Mouse (Mus musculus): ENCODE results near the gene Sit1.

Sit1 gene

DNA sequence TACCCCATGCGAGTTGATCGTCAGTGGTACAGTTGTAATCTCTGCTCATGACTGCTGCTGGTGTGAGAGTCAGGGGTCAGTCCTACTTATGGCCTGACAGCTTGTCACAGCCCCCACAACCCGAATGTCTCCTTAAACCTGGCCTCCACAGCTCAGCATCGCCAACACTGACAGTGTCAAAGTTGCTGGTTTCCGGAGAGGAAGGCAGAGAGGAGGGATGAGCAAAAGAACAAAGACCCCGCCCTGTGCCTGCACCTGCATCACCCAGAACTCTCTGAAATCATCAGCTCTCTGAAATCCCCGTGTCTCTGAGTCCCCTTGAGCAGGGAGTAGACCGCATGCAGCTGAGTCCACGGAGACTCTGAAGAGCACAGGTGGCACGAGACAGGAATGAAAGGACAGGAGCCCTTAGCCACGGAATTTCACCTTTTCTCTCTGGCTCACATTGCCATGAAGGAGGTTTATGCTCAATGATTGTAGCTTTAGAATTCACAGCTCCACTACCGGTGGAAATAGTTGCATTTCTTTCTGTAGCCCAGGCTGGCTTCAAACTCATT, at the start of gene Sit1:
TSS of gene Sit1 (minus strand) at position 200 of the 557 bp plus-strand sequence.
- ChIA-PET CTCF (interaction anchor here in 2 of 4 experiments (1.5 to 2.4 kb wide), 5 partner anchors 16 to 51 kb away, joined by 3 to 8 read pairs (median 6); partner anchors contain the start of gene Arhgef39 (in 1 of the 2)), POLR2A (interaction anchor here in 2 of 4 experiments (0.9 to 2.9 kb wide), 6 partner anchors 10 to 483 kb away, joined by 3 to 11 read pairs (median 4); partner anchors contain the start of genes Ccdc107 (in 1 of the 2) and Vcp (in 1 of the 2))

DNA sequence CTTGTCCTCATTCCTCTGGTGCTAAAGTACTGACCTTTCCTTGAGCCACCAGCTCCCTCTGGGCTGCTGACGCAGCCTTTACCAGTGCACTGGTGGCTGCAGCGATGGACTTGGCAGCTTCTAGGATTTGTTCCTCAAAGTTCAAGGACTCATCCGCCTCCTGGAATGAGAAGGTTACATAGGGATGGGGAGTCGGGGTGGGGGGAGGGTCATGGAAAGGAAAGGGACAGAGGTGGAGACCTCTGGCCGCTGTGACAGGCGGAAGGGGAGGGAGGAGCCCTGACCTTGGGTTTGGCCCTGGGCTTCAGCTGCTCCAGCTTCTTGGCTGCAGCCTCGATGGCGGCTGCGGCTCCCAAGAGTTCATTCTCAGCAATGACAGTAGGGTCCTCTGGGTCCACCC, 49.7 kb upstream of the Sit1 start:
- CTCF ChIA-PET, result interaction anchor here in 2 of 4 experiments (0.6 to 2.0 kb wide), 7 partner anchors 14 to 640 kb away, joined by 3 to 6 read pairs (median 4); partner anchors contain the start of genes Arhgef39 (in 1 of the 2), Creb3 (in 1 of the 2) and Tln1 (in 1 of the 2)
- POLR2A ChIA-PET, result interaction anchor here in 3 of 4 experiments (0.6 to 2.3 kb wide), 16 partner anchors 8 to 122 kb away, joined by 3 to 11 read pairs (median 3); partner anchors contain the start of genes Tln1 (in 3 of the 3), Arhgef39 (in 2 of the 3), Creb3 (in 2 of the 3) and Gba2 (in 1 of the 3)

DNA sequence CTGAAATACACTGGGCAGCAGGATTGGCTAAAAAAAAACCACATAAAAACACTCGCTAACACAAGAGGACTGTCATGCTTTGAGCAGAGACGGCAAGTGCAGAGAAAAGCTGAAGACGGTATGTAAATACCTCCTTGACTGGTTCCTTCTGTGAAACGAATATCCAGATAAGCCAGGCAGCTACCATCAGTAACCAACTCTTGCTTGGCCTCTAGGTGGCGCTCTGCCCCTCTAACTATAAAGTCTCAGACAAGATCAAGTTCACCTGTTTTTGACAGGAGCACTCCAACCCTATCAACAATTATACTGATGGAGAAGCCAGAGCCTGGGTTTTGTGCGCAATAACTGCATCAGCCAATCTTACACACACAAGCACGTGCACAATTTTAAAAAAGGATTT, 47.0 kb upstream of the Sit1 start:
- CTCF ChIA-PET, result interaction anchor here (0.6 to 2.4 kb wide), 66 partner anchors 8 to 472 kb away, joined by 3 to 12 read pairs (median 4); partner anchors contain the start of genes Tln1 (in 4 of the 4), Arhgef39 (in 3 of the 4), Creb3 (in 3 of the 4) and Gba2 (in 3 of the 4)
- POLR2A ChIA-PET, result interaction anchor here in 3 of 4 experiments (0.5 to 3.2 kb wide), 19 partner anchors 9 to 553 kb away, joined by 3 to 10 read pairs (median 3); partner anchors contain the start of genes Creb3 (in 2 of the 3), Tln1 (in 2 of the 3), Arhgef39 (in 1 of the 3) and Ccdc107 (in 1 of the 3)

DNA sequence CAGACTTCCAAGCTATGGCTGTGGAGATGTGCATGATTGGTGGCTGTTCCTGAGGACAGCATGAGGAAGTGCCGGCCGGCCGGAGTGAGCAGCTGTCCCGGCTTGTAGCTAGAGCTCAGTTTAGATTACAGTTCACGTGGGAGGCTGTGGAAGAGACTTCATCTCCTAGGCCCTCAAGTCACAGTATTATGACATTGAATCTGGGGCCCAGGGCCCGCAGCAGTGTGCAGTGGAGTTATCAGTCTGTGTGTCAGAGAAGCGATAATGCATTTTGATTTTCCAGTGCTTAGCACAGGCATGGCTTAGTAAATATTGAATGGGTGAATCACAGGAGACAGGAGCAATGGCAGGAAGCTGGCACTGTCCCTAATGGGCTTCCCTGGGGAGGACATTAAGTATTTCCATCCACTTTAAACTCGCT, 46.6 kb upstream of the Sit1 start:
- POLR2A ChIA-PET, result interaction anchor here in 3 of 4 experiments (0.5 to 3.2 kb wide), 16 partner anchors 11 to 552 kb away, joined by 3 to 10 read pairs (median 4); partner anchors contain the start of genes Creb3 (in 2 of the 3), Tln1 (in 2 of the 3), Arhgef39 (in 1 of the 3) and Ccdc107 (in 1 of the 3)
- CTCF ChIA-PET, result interaction anchor here (0.6 to 2.4 kb wide), 66 partner anchors 8 to 471 kb away, joined by 3 to 12 read pairs (median 4); partner anchors contain the start of genes Tln1 (in 4 of the 4), Arhgef39 (in 3 of the 4), Creb3 (in 3 of the 4) and Gba2 (in 3 of the 4)

DNA sequence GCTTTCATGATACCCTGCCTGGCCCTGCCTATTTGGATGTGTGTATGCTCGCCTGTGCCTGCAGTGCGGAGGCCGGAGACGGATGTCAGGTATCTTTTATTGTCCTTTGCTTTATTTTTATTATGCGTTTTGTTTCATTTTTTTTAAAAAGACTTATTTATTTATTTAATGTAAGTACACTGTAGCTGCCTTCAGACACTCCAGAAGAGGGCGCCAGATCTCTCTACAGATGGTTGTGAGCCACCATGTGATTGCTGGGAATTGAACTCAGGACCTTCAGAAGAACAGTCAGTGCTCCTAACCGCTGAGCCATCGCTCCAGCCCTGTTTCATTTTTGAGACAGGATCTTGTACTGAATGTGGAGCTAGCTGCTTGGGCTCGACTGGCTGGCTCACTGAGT, 45.0 kb upstream of the Sit1 start:
- ChIA-PET POLR2A (interaction anchor here (0.9 to 1.9 kb wide), 11 partner anchors 9 to 467 kb away, joined by 3 to 8 read pairs (median 4); partner anchors contain the start of genes Arhgef39 (in 3 of the 4), Ccdc107 (in 1 of the 4), Creb3 (in 1 of the 4) and Tln1 (in 1 of the 4)), CTCF (interaction anchor here (0.6 to 2.1 kb wide), 44 partner anchors 9 to 528 kb away, joined by 3 to 31 read pairs (median 5); partner anchors contain the start of genes Arhgef39 (in 4 of the 4), Creb3 (in 2 of the 4), Tln1 (in 2 of the 4) and Ccdc107 (in 1 of the 4))

DNA sequence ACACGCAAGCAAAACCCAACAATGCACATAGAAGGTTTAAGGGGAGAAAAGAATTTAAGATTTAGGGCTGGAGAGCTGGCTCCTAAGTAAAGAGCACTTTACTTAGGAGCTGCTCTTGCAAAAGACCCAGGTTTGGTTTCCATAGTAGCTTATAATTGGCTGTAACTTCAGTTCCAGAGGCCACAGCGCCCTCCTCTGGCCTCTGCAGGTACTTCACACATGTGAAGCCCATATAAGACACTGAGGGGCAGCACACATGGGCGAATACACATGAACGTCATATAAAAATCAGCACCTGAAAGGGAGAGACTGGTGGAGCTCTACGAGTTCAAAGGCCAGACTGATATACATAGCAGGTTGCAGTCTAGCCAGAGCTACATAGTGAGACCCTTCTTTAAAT, 44.3 kb upstream of the Sit1 start:
- ChIA-PET POLR2A (interaction anchor here (0.5 to 1.9 kb wide), 15 partner anchors 9 to 467 kb away, joined by 3 to 8 read pairs (median 4); partner anchors contain the start of genes Arhgef39 (in 3 of the 4), Creb3 (in 2 of the 4), Tln1 (in 2 of the 4) and Ccdc107 (in 1 of the 4)), CTCF (interaction anchor here (0.5 to 2.1 kb wide), 89 partner anchors 8 to 629 kb away, joined by 3 to 31 read pairs (median 4); partner anchors contain the start of genes Arhgef39 (in 4 of the 4), Gba2 (in 3 of the 4), Rgp1 (in 3 of the 4) and Creb3 (in 2 of the 4))

DNA sequence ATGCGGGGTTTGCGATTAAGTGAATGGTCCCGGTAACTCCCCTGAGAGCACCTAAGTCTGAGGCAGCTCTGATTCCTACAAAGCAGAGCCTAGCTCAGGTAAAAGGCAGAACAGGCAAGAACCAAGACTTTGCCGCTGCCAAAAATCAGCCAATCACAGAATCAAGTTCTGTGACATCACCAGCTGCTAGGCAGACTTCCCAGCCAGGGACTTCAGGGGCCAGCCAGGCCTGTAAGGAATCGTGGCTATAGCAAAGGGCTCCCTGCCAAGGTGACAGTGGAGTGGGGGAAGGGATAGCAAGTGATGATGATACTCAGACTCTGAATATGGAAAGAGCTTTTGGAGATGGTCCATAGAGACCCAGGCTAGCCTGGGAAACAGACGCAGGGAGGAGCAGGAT, 36.4 kb upstream of the Sit1 start:
- ChIA-PET POLR2A (interaction anchor here in 3 of 4 experiments (0.5 to 3.5 kb wide), 22 partner anchors 8 to 509 kb away, joined by 3 to 18 read pairs (median 5); partner anchors contain the start of genes Arhgef39 (in 3 of the 3), Car9 (in 2 of the 3), Creb3 (in 2 of the 3) and Tln1 (in 2 of the 3)), CTCF (interaction anchor here (0.6 to 3.1 kb wide), 15 partner anchors 8 to 152 kb away, joined by 3 to 25 read pairs (median 5); partner anchors contain the start of gene Arhgef39 (in 1 of the 4))

DNA sequence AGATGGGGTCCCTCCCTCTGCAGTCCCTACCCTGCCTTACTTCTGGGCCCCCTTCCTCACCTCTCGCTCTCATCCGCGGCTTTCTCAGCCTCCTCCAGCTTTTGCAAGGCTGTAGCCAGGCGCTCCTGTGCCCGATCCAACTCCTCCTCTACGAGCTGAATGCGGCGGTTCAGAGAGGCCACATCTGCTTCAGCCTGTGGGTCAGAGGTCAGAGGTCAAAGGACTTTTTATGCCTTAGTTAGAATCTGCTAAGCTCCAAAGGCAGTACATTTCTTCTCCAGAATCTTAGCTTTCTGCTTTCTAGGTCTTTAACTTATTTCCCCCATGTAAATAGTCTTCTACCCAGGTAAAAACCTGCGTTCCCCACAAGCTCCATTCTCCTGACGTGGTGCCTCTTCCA, 36.0 kb upstream of the Sit1 start:
- ChIA-PET POLR2A (interaction anchor here in 3 of 4 experiments (0.5 to 3.5 kb wide), 22 partner anchors 8 to 153 kb away, joined by 3 to 18 read pairs (median 5); partner anchors contain the start of genes Arhgef39 (in 3 of the 3), Car9 (in 2 of the 3), Creb3 (in 2 of the 3) and Tln1 (in 2 of the 3)), CTCF (interaction anchor here (0.5 to 3.1 kb wide), 21 partner anchors 8 to 462 kb away, joined by 3 to 25 read pairs (median 4); partner anchors contain the start of genes Arhgef39 (in 1 of the 4) and Car9 (in 1 of the 4))

DNA sequence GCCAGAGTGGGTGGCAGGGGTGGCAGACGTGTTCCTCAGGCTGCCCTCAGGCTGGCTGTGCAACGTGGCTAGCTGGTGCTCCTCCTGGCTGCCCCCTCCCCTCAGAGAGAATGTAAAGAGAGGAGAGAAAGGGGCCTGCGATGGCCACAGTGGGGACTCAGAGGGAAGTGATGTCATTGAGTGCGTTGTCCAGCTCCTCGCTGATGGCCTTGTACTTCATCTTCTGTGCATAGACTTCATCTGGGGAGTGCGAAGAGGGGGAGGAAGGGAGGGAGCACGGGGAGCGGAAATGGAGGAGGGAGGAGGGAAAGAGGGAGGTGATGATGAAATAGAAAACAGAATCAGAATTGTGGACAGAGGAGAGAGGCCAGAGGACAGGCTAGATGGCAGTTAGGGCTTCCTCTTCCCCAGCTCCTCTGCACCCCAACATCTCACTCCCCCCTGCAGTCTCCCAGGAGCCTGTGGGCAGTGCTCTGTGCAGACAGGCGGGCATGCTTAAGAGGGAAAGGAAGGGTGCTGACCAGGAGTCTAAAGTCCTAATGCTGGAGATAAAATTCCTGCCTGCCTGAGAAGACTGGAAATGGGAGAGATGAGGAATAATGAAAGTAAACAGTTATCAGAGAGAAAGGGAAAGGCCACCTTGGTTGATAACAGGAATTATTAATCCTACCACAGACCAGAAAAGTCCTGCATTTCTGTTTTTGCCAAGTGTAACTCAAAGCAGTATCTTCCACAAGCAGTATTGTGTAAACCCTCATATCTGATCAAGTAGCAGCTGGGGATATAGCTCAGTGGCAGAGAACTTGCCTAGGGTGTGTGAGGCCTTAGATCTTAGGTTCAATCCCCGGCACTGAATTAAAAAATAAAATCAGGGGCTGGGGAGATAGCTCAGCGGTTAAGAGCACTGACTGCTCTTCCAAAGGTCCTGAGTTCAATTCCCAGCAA, 32.5 kb upstream of the Sit1 start:
- ChIA-PET POLR2A (interaction anchor here in 1 of 4 experiments (1.7 kb wide), 1 partner anchor 17 kb away, joined by 6 read pairs; no protein-coding TSS in a partner anchor), CTCF (interaction anchor here in 2 of 4 experiments (0.6 to 1.4 kb wide), 2 partner anchors 17 to 37 kb away, joined by 3 to 5 read pairs; partner anchors contain the start of gene Arhgef39 (in 1 of the 2))

DNA sequence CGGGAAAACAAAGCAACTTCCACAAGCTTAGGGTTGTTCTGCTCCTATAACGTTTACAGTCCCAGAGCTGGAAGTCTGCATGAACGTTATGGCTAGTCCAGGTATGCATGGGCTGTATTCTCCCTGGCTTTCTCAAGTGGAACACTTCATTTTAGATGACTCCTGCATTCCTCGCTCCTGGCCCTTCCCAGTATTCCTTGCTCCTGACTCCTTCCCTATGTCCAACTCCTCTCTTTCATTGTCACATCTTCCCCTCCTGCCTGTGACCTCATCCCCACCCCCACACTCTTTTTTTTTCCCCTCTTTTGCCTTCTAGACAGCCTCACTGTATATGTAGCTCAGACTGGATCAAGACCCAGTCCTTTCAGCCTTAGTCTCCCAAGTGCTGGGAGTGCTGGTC, 30.3 kb upstream of the Sit1 start:
- ChIA-PET POLR2A (interaction anchor here in 2 of 4 experiments (0.9 to 1.5 kb wide), 3 partner anchors 9 to 49 kb away, joined by 3 read pairs; partner anchors contain the start of genes Arhgef39 (in 1 of the 2), Creb3 (in 1 of the 2) and Tln1 (in 1 of the 2)), CTCF (interaction anchor here in 3 of 4 experiments (0.6 to 1.4 kb wide), 5 partner anchors 14 to 246 kb away, joined by 3 to 4 read pairs (median 3); no protein-coding TSS in a partner anchor)

DNA sequence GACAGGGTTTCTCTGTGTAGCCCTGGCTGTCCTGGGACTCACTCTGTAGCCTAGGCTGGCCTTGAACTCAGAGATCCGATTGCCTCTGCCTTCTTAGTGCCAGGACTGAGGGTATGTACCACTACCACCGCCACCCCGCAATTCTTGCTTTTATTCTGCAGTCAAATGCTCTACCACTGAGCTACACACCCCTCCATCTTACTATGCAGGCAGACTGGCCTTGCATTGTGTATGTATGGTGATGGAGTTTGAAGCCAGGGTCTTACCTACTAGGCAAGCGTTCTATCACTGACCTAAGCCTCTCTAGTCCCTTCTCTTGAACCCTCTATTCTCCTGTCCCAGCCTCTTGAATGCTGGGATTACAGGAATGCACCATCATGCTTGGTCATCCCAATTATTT, 29.8 kb upstream of the Sit1 start:
- ChIA-PET POLR2A (interaction anchor here in 2 of 4 experiments (0.9 to 1.5 kb wide), 4 partner anchors 8 to 49 kb away, joined by 3 to 5 read pairs (median 3); partner anchors contain the start of genes Arhgef39 (in 1 of the 2), Creb3 (in 1 of the 2) and Tln1 (in 1 of the 2)), CTCF (interaction anchor here in 3 of 4 experiments (0.8 to 1.4 kb wide), 4 partner anchors 15 to 247 kb away, joined by 3 to 4 read pairs (median 3); no protein-coding TSS in a partner anchor)

DNA sequence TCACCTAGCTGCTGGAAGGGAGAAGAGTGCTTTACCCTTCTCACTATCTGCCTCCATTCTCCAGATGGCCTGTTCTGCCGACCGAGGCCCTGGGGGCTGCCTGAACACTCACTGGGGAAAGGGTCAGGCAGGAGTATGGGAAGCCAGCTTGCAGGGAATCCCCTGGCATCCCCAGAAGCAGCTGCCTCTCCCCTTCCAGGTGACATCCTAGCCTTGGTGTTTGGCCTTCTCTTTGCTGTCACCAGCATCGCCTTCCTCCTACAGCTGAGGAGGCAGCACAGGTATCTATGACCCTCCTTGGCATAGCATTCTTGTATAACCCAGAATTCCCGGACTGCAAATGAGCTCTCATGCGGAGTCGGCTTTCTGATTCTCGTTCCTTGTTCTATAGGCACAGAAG, 29.1 kb upstream of the Sit1 start:
- POLR2A ChIA-PET, result interaction anchor here in 3 of 4 experiments (0.6 to 1.5 kb wide), 6 partner anchors 8 to 660 kb away, joined by 3 to 5 read pairs (median 4); partner anchors contain the start of genes Arhgef39 (in 1 of the 3), Creb3 (in 1 of the 3) and Tln1 (in 1 of the 3)
- CTCF ChIA-PET, result interaction anchor here (0.6 to 1.4 kb wide), 5 partner anchors 15 to 248 kb away, joined by 3 to 4 read pairs (median 3); no protein-coding TSS in a partner anchor

DNA sequence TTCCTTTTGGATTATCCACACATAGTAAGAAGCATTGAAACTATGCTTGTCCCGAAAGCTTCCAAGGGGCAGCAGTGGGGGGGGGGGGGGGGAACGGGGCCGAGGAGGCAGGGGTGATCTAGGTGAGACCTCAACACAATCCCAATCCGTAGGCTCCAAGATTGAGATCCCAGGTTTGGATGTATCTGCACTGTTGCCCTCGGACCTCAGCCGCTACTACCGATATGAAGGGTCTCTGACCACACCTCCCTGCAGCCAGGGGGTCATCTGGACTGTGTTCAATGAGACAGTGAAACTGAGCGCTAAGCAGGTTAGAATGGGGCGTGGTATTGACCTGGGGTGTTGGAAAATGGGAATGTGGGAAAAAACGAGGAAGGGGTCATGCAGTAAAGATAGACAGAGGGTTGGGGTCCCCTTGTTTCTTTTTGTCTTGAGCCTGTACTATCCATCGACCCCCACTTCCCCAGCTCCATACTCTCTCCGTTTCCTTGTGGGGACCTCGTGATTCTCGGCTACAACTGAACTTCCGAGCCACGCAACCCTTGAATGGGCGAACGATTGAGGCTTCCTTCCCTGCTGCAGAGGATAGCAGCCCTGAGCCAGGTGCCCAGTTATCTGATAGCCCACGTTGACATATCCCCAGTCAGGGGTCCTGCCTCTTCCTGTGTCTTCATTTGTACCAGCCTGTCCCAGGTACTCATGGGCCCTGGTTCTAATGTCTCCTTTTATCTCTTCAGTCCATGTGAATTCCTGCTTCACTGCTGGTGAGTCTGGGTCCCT, 28.3 kb upstream of the Sit1 start:
- ChIA-PET POLR2A (interaction anchor here (0.6 to 4.5 kb wide), 11 partner anchors 8 to 1539 kb away, joined by 3 to 24 read pairs (median 4); partner anchors contain the start of gene Arhgef39 (in 2 of the 4)), CTCF (interaction anchor here in 3 of 4 experiments (0.6 to 1.5 kb wide), 4 partner anchors 13 to 33 kb away, joined by 3 to 5 read pairs (median 4); partner anchors contain the start of gene Arhgef39 (in 1 of the 3))

DNA sequence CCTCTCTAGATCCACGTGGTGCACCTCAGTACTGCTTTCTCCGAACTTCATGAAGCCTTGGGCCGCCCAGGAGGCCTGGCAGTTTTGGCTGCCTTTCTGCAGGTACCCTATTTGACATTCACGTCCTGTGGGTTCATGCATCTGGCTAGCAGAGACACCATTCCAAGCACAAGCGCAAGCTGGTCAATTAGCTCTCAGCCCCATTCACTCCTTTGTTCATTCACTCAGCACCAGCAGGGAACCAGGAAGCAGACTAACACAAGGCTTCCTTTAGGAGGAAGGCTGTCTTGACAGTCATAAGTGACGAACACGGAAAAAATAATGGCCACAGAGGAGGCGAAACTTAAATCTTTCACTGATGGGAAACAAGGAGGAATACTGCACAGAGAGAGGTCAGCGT, 25.6 kb upstream of the Sit1 start:
- CTCF ChIA-PET, result interaction anchor here in 3 of 4 experiments (0.5 to 2.2 kb wide), 11 partner anchors 10 to 60 kb away, joined by 3 to 13 read pairs (median 5); partner anchors contain the start of genes Arhgef39 (in 2 of the 3) and Ccdc107 (in 1 of the 3)

DNA sequence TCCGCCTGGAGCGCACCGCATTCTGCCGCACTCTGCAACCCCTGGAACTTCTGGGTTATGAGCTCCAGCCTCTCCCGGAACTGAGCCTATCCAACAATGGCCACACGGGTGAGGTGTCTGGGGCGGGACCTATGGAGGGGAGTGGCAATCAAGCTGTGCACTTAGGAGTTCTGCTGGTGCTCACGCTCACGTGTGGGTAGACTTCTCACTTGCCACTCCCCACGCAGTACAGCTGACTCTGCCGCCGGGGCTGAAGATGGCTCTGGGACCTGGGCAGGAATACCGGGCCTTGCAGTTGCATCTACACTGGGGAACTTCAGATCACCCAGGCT, 25.1 kb upstream of the Sit1 start:
- POLR2A ChIA-PET, result interaction anchor here in 3 of 4 experiments (0.6 to 4.5 kb wide), 16 partner anchors 9 to 267 kb away, joined by 3 to 24 read pairs (median 4); partner anchors contain the start of genes Arhgef39 (in 3 of the 3), Ccdc107 (in 2 of the 3), Tpm2 (in 2 of the 3) and Creb3 (in 1 of the 3)
- CTCF ChIA-PET, result interaction anchor here in 3 of 4 experiments (0.5 to 2.2 kb wide), 13 partner anchors 10 to 60 kb away, joined by 3 to 13 read pairs (median 5); partner anchors contain the start of genes Arhgef39 (in 2 of the 3) and Ccdc107 (in 1 of the 3)

More for the DNA sequence above, 25.6 kb upstream of the Sit1 start:
- POLR2A ChIA-PET, result interaction anchor here in 3 of 4 experiments (0.8 to 4.5 kb wide), 14 partner anchors 10 to 167 kb away, joined by 3 to 24 read pairs (median 4); partner anchors contain the start of genes Arhgef39 (in 3 of the 3), Ccdc107 (in 2 of the 3), Tpm2 (in 2 of the 3) and Creb3 (in 1 of the 3)

Measured in embryonic stem cell, embryonic (primary cell).